Mouse (Mus musculus) cerebellum, adult 8-10 months (tissue): ENCODE results near the gene Smtnl2.
"Not testable (repeated sequence)": the region's sequence is repeated elsewhere in the genome, so short reads cannot be mapped to it uniquely, and the experiment has no call there.

Experiments
- DNase-seq: peaks from one replicate; pipeline ENCODE4 v3.0.0; 2022

Gene Smtnl2

DNA sequence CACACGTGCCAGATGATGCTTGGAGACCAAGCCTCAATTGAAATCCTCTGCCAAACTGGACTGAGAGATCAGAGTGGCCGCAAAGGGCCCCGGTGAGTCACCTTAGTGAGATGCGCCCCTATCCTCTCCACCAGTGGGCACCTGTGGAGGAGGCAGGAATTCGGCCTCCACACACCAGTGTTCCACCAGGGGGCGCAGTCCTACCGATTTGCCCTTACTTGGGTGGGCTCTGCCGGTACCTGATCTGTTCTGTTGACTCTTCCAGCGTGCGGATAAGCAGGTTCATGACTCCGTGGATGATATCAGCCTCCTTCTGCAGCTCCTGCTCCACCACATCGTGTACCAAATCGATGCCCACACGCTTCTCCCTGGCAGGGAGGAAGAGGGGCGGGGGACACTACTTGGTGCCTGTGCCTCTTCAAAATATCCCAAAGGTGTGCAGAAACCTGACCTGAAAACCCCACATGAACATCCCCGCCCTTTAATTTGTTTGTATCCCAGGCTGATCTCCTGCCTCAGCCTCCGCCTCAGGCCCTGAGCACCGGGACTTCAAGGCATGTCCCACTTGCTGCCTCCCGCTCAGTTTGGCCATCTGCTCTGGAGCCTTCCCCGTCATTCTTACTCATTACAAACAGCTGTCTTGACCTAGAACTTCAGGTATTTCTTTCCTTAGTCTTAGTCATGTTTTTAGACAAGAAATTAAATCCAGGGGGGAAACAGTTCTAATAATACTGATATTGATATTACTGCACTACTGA, 56.4 kb downstream of the Smtnl2 start:
- peak; percentile 30 for DNase-seq

DNA sequence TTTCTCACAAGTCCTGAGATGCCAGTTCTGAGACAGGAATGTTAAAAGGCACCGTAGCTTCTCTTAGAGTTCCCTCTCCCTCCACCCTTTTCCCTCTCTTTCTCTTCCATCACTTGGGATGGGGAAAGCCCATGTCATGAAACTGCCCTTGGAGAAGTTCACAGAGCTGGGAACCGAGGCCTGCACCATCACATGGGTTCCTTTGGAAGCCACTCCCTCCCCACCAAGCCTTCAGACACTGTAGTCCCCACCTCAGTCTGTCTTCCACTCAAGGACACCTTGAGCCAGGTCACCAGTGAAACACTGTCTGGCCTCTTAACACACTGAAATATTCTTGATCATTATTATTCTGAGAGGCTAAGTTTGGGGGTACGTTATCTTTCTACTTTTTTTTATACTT, 58.3 kb downstream of the Smtnl2 start:
- no peak for DNase-seq

DNA sequence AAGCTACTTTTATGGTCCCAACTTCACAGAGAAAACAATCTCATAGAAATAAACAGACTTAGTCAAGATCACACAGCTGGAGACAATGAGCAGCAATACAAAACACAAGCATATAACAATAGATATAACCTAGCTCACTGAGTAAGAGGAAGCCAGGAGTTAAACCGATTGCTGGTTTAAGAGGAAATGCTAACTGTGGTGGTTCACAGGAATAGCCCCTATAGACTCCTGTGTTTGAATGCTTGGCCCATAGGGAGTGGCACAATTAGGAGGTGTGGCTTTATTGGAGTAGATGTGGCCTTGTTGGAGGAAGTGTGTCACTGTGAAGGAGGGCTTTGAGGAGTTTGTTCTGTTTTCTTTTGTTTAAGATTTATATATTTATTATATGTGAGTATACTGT, 59.2 kb downstream of the Smtnl2 start:
- DNase-seq: no peak

DNA sequence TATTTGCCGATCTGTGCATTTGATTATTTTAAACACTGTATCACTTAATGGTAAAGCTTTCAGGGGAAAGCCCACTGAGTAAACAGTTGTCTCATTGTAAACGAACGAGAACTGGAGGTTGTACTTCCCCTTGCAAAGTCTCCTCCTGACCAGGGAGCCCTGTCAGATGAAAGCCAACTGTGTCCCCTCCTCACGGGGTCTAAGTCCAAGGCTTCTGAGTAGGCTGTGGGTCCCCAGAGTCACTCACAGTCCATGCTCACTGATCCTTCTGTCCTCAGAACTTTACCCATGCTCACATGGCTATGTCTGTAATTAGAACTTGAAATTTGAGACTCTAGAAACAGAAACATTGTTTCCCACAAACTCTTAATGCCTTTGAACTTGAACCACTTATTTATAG, 61.9 kb downstream of the Smtnl2 start:
- no peak for DNase-seq

DNA sequence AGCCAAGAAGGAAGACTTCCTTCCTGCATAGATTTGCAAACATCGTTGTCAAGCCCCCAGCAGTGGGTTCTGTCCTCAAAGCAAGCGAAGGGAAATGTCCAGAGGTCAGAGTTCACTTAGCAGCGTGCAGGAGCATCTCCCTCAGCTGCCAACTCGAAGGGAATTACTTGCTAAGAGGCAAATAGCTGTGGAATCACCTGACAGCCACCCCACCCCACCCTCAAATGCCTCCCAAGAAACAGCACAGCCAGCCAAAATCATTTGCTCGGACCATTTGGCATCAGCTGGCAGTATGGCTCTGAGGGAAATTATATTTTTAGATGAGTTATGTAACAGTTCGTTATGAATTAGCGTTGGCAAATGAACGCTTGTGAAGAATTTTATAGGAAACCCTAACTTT, 62.5 kb downstream of the Smtnl2 start:
- peak; percentile 52 for DNase-seq

DNA sequence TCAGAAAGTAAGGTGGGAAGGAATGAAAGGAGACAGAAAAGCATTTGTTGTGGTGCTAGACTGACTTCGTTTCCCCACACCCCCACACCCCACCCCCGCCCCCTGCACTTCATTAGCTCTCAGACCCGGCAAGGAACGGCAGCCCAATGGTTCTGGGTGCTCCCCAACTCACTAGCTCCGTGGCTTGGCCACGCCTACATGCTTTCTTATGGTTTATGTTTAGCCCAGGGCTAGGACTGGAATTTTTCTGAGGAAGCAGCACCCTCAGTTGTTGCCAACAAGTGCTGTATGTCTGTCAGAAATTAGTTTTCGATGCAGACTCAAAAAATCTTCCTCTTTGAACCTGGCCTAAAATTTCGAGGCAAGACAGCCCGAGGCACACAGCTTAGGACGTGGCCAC, 63.0 kb downstream of the Smtnl2 start:
- DNase-seq: no peak

DNA sequence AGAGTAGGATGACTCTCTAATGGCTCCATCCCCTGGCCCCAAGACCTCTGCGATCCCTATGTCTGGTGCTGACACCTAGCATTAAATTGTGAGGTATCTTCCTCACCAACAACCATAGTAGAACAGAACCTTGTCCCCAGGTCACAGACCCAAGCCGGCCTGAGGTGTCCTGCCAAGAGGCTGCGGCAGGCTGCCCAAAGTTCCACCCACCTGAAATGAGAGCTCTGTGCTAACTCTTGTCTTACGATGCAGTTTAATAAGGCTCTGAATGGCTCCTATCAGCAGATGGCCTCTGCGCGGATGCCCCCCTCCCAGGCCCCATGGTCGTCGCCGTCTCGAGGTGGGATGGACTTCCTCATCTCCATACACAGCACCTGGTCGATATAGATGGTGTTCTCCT, 67.0 kb downstream of the Smtnl2 start:
- no peak for DNase-seq

DNA sequence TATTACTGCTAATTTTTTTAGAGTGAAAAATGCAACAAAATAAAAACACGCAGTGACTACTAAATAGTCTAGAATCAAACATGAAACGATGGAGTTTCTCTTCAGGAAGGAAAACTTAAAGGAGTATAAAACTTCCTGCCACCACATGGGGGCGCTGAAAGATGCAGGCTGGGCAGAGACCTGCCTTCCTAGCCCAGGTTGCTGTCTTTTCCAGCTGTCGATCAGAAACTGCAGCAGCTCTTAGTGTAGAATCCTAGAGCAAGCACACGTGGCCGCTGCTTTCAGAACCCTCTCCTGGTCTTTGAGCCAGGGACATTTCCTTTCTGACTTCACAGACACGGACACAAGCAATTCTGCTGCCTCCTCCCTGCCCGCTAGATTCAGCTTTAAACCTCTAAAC, 67.6 kb downstream of the Smtnl2 start:
- no peak for DNase-seq

DNA sequence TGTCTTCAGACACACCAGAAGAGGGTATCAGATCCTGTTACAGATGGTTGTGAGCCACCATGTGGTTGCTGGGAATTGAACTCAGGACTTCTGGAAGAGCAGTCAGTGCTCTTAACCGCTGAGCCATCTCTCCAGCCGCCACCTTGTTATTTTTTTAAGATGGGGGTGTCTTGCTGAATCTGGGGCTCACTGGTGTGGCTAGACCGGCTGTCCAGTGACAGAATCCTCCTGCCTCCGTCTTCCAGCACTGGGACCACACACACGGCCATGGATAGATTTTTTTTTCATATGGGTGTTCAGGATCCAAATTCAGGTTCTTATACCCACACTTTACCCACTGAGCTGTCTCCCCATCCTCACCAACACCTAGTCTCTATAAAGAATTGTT, 68.3 kb downstream of the Smtnl2 start:
- not testable (repeated sequence) for DNase-seq

DNA sequence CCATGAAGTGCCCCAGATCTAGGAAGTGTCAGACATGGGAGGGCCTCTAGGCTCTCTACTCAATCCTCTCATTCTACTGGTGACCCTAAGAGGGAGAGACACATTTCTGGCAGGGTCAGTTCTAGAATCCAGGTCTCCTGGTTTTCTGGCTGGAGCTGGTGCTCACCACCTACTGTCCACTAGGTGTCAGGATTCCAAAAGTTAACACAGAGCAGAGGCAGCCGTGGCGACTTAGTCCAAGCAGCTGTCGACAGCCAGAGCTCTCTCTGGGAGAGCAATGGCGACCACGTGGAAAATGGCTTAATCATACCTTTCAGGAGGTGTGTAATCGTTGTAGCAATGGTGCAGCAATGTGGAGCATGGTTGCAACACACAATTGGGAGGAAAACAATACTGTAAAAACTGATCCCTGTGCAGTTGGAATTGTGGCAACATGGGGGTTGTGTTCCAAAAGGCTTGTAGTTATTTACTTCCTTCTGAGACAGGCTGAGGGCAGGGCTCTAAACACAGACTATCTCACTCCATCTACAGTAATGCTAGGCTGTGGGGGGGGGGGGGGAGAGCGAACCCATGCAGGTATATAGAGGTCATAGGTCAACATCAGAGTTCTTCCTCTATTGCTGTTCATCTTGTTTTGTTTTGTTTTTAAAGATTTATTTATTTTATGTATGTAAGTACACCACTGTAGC, 68.8 kb downstream of the Smtnl2 start:
- DNase-seq: peak; percentile 52

DNA sequence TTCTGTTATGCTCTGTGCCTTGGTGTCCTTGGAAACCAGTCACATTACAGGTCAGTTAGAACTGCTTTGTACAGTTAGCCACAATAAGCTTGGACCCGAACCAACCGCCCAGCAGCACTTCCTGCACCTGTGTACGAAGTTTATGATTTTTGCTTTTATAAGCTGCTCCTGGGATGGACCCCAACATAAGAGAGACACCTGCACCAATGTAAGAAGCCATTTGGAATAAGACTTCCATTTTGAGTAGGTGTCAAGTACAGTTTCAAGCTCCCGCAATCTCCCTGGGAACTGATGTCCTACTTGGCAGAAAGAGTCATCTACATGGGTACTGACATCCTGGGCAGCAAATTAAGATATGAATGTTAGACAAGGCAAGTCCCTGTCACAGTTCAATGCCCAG, 71.8 kb downstream of the Smtnl2 start:
- DNase-seq: no peak
